Mouse (Mus musculus) layer of hippocampus, postnatal 36 days (tissue): ENCODE measurements around the gene Jph4. TPM values are rescaled to one million over a fixed set of nuclear protein-coding genes. Genes with fewer than 3 reads are reported as not detected.

Experiments used
- DNase-seq, 2 experiments: peaks; one replicate each; pipeline ENCODE4 v3.0.0; 2022
- total RNA-seq, 2 experiments: library from RNA; stranded (reverse); gene quantifications; 2 replicates each; pipeline ENCODE4 v1.2.3; 2021

Jph4 gene
- total RNA-seq, 2 experiments from 2014 or later = 447 to 471 TPM

GRCm38 (mm10) chr14:55063581-55064381 is 53.0 kb downstream of the Jph4 start:
- no peak for DNase-seq

DNA sequence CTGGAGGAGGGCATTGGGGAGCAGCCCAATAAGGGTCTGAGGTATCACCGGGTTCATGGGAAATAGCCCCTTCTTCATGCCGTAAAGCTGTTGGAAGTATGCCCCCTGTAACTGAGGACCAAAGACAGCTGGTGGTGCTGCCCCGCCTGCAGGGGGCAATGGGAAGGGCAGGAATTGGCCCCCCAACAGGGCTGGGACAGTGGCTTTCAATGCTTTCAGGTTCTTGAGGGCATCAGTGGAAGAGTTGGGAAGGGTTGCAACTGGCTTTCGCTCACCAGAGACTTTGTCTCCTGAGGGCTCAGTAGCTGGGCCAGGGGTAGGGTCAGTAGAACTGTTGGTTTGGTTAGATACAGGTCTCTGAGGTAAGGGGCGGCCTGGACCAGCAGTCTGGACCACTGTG is 53.6 kb downstream of the Jph4 start:
- DNase-seq = no peak

DNA sequence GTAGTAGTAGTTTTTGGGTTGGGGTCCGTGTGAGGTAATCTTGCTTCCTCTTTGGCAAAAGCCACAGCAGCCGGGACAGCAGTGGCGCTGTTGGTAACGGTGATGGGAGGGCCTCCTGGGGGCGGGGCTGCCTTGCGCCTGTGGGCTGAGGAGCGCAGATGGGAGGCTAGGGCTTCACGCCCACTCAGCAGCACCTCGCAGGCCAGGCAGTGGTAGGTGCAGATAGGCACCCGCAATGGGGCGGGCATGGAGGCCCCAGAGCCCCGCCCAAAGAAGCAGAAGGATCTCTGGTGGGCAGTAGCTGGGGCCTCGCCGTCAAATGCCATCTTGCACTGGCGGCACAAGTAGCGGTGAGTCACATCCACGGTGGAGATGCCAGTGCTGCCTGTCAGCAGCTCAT is 54.1 kb downstream of the Jph4 start:
- peak; percentile 56 to 68 for DNase-seq

DNA sequence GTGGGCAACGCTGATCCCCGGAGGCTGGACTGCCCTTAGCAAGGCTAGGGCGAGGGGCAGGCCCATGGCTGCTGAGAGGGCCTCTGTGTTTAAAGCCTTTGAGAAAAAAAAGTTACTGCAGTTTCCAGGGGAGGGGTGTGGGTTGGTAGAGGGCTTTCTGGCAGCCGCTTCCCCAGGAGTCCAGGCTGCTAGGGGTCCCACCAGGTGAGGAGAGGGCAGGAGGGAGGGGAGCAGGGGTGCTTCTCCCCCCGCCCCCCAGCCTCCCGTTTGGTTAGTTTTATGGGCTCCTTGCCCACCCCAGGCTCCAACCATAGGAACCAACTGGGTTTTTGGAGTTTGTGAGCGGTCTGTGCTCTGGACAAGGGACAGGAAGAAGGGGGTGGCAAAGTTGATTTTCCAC is 54.9 kb downstream of the Jph4 start:
- no peak for DNase-seq

GRCm38 (mm10) chr14:55059931-55060330 is 56.8 kb downstream of the Jph4 start:
- DNase-seq = no peak

- DNase-seq = no peak
Observed at GRCm38 (mm10) chr14:55059009-55059408, 57.7 kb downstream of the Jph4 start.

Other genes starting within 250 kb of the Jph4 start
- 10 to 100 TPM; 21.2 to 25.8 TPM for gene Homez, start 246.0 kb downstream of the Jph4 start, total RNA-seq
- gene Ppp1r3e, start 239.4 kb downstream of the Jph4 start, total RNA-seq = 10 to 100 TPM; 17.9 to 20.7 TPM
- 100 to 1,000 TPM; 120 to 126 TPM for gene Bcl2l2, start 233.6 kb downstream of the Jph4 start, total RNA-seq
- gene Gm20521, start 233.5 kb downstream of the Jph4 start, total RNA-seq = 10 to 100 TPM in 1 of 2 experiments, 1 to 10 TPM in 1; 7.5 to 14.5 TPM
- gene Pabpn1, start 224.4 kb downstream of the Jph4 start, total RNA-seq = 100 to 1,000 TPM; 231 to 275 TPM
- 100 to 1,000 TPM; 661 to 670 TPM for gene Slc22a17, start 203.8 kb downstream of the Jph4 start, total RNA-seq
- gene Efs, start 190.8 kb downstream of the Jph4 start, total RNA-seq = 10 to 100 TPM; 10.3 to 11.7 TPM
- not detected for gene Il25, start 184.2 kb downstream of the Jph4 start, total RNA-seq
- gene Cmtm5, start 180.7 kb downstream of the Jph4 start, total RNA-seq = 10 to 100 TPM; 70.3 to 80.4 TPM
- 1 to 10 TPM; 1.1 to 2.3 TPM for gene Myh6, start 150.0 kb downstream of the Jph4 start, total RNA-seq
- gene Gm17428, start 140.0 kb downstream of the Jph4 start, total RNA-seq = not detected
- 1 to 10 TPM; 7.9 to 9.2 TPM for gene Myh7, start 122.3 kb downstream of the Jph4 start, total RNA-seq
- gene Ngdn, start 101.5 kb downstream of the Jph4 start, total RNA-seq = 10 to 100 TPM; 30.7 to 33.8 TPM
- gene Zfhx2, start 24.6 kb downstream of the Jph4 start, total RNA-seq = 10 to 100 TPM; 52.0 to 64.3 TPM
- 10 to 100 TPM; 18.2 to 19.6 TPM for gene Thtpa, start 22.2 kb downstream of the Jph4 start, total RNA-seq
- 10 to 100 TPM; 17.4 to 19.2 TPM for gene Ap1g2, start 10.3 kb downstream of the Jph4 start, total RNA-seq
- not detected for gene Dhrs2, start 105.1 kb upstream of the Jph4 start, total RNA-seq